Mouse (Mus musculus): ENCODE results near the gene Plxna2. TPM values are rescaled to one million over a fixed set of nuclear protein-coding genes. Genes with fewer than 3 reads are reported as not detected.

Gene Plxna2
- total RNA-seq, 2 experiments from 2014 or later: 95.0 to 97.9 TPM

GRCm38 (mm10) chr1:194720406-194720805 is 102.4 kb downstream of the Plxna2 start:
- intact Hi-C loops (cut with DNase I): loop anchor here (10.0 kb wide), 2 partner anchors 386 to 1336 kb away; no protein-coding TSS in a partner anchor
- H3K4me3 ChIP-seq: no peak overlapping the region
- no peak for TF ChIP-seq CTCF (IDR thresholded peaks at IDR 0.05)
- H3K27ac ChIP-seq: no peak overlapping the region
- DNase-seq (ENCODE audit: extremely low spot score in 1 of 2, low spot score in 2 of 2): no peak

- Histone ChIP-seq H3K27ac (no peak overlapping the region), H3K4me3 (no peak overlapping the region)
- DNase-seq (ENCODE audit: extremely low spot score in 1 of 2, low spot score in 2 of 2): no peak
- no peak for TF ChIP-seq CTCF (IDR thresholded peaks at IDR 0.05)
- intact Hi-C loops (cut with DNase I): loop anchor here (10.0 kb wide), 2 partner anchors 386 to 1336 kb away; no protein-coding TSS in a partner anchor
These were observed 103.2 kb downstream of the Plxna2 start for GRCm38 (mm10) chr1:194721260-194721659.

GRCm38 (mm10) chr1:194722329-194722728 is 104.3 kb downstream of the Plxna2 start:
- H3K27ac ChIP-seq: no peak overlapping the region
- intact Hi-C loops (cut with DNase I): loop anchor here (2.0 to 10.0 kb wide), 3 partner anchors 104 to 1338 kb away; partner anchors contain the start of gene Plxna2
- no peak overlapping the region for H3K4me3 ChIP-seq
- TF ChIP-seq CTCF (IDR thresholded peaks at IDR 0.05): peak; percentile 75
- DNase-seq (ENCODE audit: extremely low spot score in 1 of 2, low spot score in 2 of 2): peak; percentile 63 to 74

- H3K27ac ChIP-seq: no peak overlapping the region
- intact Hi-C loops (cut with DNase I): no loop called here
- no peak overlapping the region for H3K4me3 ChIP-seq
- DNase-seq (ENCODE audit: extremely low spot score in 1 of 2, low spot score in 2 of 2): no peak
- no peak for TF ChIP-seq CTCF (IDR thresholded peaks at IDR 0.05)
These were observed 116.8 kb downstream of the Plxna2 start for GRCm38 (mm10) chr1:194734836-194735235.

GRCm38 (mm10) chr1:194739894-194740293 is 121.9 kb downstream of the Plxna2 start:
- Histone ChIP-seq H3K27ac (peak overlapping the region; percentile 20; the same call in 1 of the 2 replicates), H3K4me3 (no peak overlapping the region)
- DNase-seq (ENCODE audit: extremely low spot score in 1 of 2, low spot score in 2 of 2): no peak
- intact Hi-C loops (cut with DNase I): no loop called here
- no peak for TF ChIP-seq CTCF (IDR thresholded peaks at IDR 0.05)

- TF ChIP-seq CTCF (IDR thresholded peaks at IDR 0.05): no peak
- no peak for DNase-seq (ENCODE audit: extremely low spot score in 1 of 2, low spot score in 2 of 2)
These were observed 124.9 kb downstream of the Plxna2 start for GRCm38 (mm10) chr1:194742901-194743422.

GRCm38 (mm10) chr1:194745177-194745934 is 127.3 kb downstream of the Plxna2 start:
- intact Hi-C loops (cut with DNase I): no loop called here
- H3K4me3 ChIP-seq: no peak overlapping the region
- H3K27ac ChIP-seq: no peak overlapping the region
- DNase-seq (ENCODE audit: extremely low spot score in 1 of 2, low spot score in 2 of 2): no peak
- TF ChIP-seq CTCF (IDR thresholded peaks at IDR 0.05): no peak

More at GRCm38 (mm10) chr1:194742901-194743422, 124.9 kb downstream of the Plxna2 start:
- intact Hi-C loops (cut with DNase I): no loop called here
- Histone ChIP-seq H3K27ac (peak overlapping the region; percentile 4; the same call in 1 of the 2 replicates), H3K4me3 (no peak overlapping the region)

- TF ChIP-seq CTCF (IDR thresholded peaks at IDR 0.05): no peak
- Histone ChIP-seq H3K27ac (no peak overlapping the region), H3K4me3 (no peak overlapping the region)
- intact Hi-C loops (cut with DNase I): no loop called here
- DNase-seq (ENCODE audit: extremely low spot score in 1 of 2, low spot score in 2 of 2): peak; percentile 36 to 52
These were observed 128.6 kb downstream of the Plxna2 start for GRCm38 (mm10) chr1:194746332-194747249.

GRCm38 (mm10) chr1:194747258-194747657 is 129.2 kb downstream of the Plxna2 start:
- H3K27ac ChIP-seq: no peak overlapping the region
- no peak for TF ChIP-seq CTCF (IDR thresholded peaks at IDR 0.05)
- no peak overlapping the region for H3K4me3 ChIP-seq
- no peak for DNase-seq (ENCODE audit: extremely low spot score in 1 of 2, low spot score in 2 of 2)
- intact Hi-C loops (cut with DNase I): no loop called here

GRCm38 (mm10) chr1:194753168-194753567 is 135.2 kb downstream of the Plxna2 start:
- peak; percentile 35 to 47 for DNase-seq (ENCODE audit: extremely low spot score in 1 of 2, low spot score in 2 of 2)
- TF ChIP-seq CTCF (IDR thresholded peaks at IDR 0.05): peak; percentile 73
- H3K4me3 ChIP-seq: no peak overlapping the region
- H3K27ac ChIP-seq: no peak overlapping the region
- intact Hi-C loops (cut with DNase I): loop anchor here (5.0 kb wide), 1 partner anchor 209 kb away; no protein-coding TSS in a partner anchor

GRCm38 (mm10) chr1:194756001-194756400 is 138.0 kb downstream of the Plxna2 start:
- Histone ChIP-seq H3K27ac (no peak overlapping the region), H3K4me3 (no peak overlapping the region)
- DNase-seq (ENCODE audit: extremely low spot score in 1 of 2, low spot score in 2 of 2): no peak
- intact Hi-C loops (cut with DNase I): no loop called here
- no peak for TF ChIP-seq CTCF (IDR thresholded peaks at IDR 0.05)
